Mouse (Mus musculus) intestine, embryonic 16.5 days (tissue): Measurements from ENCODE around the gene H1foo. TPM values are rescaled to one million over a fixed set of nuclear protein-coding genes. Genes with fewer than 3 reads are reported as not detected.

Source experiments
- ATAC-seq: fragments of 200-750 bp; cut with Nextera tagmentation; 2 replicates; pipeline ENCODE4 v1.8.0; 2017; ENCODE audit warnings: moderate TSS enrichment, moderate library complexity
- H3K27ac ChIP-seq: fragments of 300-500 bp; sonication (generic); 2 replicates; pipeline ENCODE4 v1.5.1; 2014; ENCODE audit warnings: mild to moderate bottlenecking, low read length
- H3K27me3 ChIP-seq: fragments of 300-500 bp; sonication (generic); replicated peaks from 2 replicates; pipeline ENCODE4 v1.6.1; 2014; ENCODE audit warnings: low read length, control low read depth, mixed read lengths; ENCODE audit not compliant: control insufficient read depth, insufficient read depth
- H3K36me3 ChIP-seq: fragments of 300-500 bp; sonication (generic); 2 replicates; pipeline ENCODE4 v1.6.1; 2014; ENCODE audit warnings: low read length, control low read depth; ENCODE audit not compliant: control insufficient read depth, insufficient read depth
- H3K4me1 ChIP-seq: fragments of 300-500 bp; sonication (generic); 2 replicates; pipeline ENCODE4 v1.6.1; 2014; ENCODE audit warnings: low read length, control low read depth, mixed read lengths; ENCODE audit not compliant: control insufficient read depth, insufficient read depth
- H3K4me2 ChIP-seq: fragments of 300-500 bp; sonication (generic); 2 replicates; pipeline ENCODE4 v1.6.1; 2014; ENCODE audit warnings: low read depth, low read length, control low read depth
- H3K4me3 ChIP-seq: fragments of 300-500 bp; sonication (generic); 2 replicates; pipeline ENCODE4 v1.5.1; 2014; ENCODE audit warnings: mild to moderate bottlenecking, low read length
- H3K9ac ChIP-seq: fragments of 300-500 bp; sonication (generic); 2 replicates; pipeline ENCODE4 v1.6.1; 2014; ENCODE audit warnings: low read depth, low read length
- H3K9me3 ChIP-seq: fragments of 300-500 bp; sonication (generic); 2 replicates; pipeline ENCODE4 v1.6.1; 2016; ENCODE audit warnings: low read length, control low read depth; ENCODE audit not compliant: control insufficient read depth
- WGBS: fragments of 180-500 bp; shearing (Covaris S2); extraction: QIAGEN DNeasy Blood & Tissue Kit; methylation state at CpG from one replicate; pipeline ENCODE4 v1.1.7; 2014; 5-methylcytosine and 5-hydroxymethylcytosine counted together
- polyA plus RNA-seq: library from polyadenylated mRNA; unstranded; fragments of >200 nt; fragmentation: Nextera tagmentation; extraction: Ambion mirVana; gene quantifications from 2 replicates; pipeline ENCODE4 v1.2.1, GENCODE M21; 2015

The H1foo gene
- polyA plus RNA-seq, 1 experiment from 2014 or later: not detected

DNA sequence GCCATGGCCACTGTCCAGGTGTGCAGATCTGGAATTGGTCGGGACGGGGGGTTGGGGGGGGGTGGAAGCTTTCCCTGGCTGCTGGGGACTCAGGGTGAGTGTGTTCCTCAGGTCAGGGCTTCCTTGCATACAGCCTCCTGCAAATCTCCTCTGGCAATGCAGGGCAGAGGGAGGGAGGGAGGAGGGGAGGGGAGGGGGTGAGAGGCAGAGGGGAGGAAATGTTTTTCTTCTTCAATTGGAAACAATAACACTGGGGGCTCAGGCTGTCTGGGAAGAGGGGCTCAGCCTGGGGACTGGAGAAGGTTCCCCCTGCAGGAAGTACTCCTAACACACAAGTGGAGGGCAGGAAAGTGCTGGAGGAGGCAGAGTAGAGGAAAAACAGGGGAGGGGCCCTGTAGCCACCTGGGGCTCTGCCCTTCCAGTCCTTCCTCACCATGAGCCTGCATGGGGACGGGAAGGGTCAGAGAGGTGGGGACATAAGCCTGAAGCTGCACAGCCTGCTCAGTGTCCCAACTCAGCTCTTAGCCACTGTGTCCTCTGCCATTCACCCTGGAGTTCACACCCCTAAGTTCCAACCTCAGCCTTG is 53.1 kb downstream of the H1foo start:
- no peak overlapping the region for H3K9ac ChIP-seq
- no peaks in the 10 kb centered on the region for H3K9me3 ChIP-seq
- WGBS: 20% methylated on average over 3 of the region's 3 CpGs
- ATAC-seq: no peak
- no peak overlapping the region for H3K4me2 ChIP-seq
- peak overlapping the region; percentile 63 for H3K27ac ChIP-seq
- H3K4me3 ChIP-seq: no peak overlapping the region
- H3K36me3 ChIP-seq: no peaks in the 10 kb centered on the region
- peaks cover 31% of the 10 kb centered on the region for H3K4me1 ChIP-seq
- H3K27me3 ChIP-seq: peaks cover 17% of the 10 kb centered on the region

DNA sequence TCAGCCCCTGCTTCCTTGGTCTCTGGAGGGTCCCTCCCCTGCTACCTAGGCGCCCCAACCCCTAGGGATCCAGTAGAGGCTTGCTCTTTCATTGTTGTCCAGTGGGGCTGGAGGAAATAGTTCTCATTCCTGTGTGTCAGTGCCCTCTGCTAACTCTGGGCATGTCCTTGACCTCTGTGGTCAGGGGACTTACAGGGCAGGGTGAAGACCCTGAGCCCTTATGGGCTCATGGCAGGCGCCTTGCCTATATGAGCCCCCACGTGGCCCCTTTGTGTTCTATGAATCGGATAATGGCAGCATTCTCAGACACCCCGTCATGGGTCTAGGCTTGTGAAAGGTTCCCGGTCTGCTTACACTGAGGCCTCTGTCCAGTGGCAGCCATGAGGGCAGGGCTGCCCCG is 54.0 kb downstream of the H1foo start:
- H3K9me3 ChIP-seq: no peaks in the 10 kb centered on the region
- ATAC-seq: no peak
- H3K4me2 ChIP-seq: no peak overlapping the region
- WGBS: 83% methylated on average over 7 of the region's 7 CpGs
- H3K27ac ChIP-seq: peak overlapping the region; percentile 20; the same call in 1 of the 2 replicates
- peaks cover 22% of the 10 kb centered on the region for H3K4me1 ChIP-seq
- H3K4me3 ChIP-seq: no peak overlapping the region
- H3K36me3 ChIP-seq: no peaks in the 10 kb centered on the region
- no peak overlapping the region for H3K9ac ChIP-seq
- H3K27me3 ChIP-seq: peaks cover 7% of the 10 kb centered on the region

DNA sequence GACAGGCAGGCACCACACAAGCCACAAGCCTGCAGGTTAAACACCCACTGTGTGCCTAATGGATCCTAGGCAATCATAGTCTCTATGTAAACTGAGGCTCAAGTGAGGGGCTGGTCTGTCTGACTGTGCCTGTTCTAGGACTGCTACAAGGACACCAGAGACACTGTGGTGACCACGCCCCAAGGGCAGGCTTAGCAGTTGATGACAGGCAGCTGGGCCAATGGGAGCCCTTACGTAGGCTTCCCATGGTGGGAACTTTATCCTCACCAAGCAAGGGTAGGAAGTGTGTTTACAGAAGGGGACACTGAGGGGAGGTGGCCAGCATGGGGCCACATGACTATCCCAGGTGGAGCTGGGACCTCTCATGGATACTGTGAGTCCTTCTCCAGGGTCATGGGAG is 54.5 kb downstream of the H1foo start:
- H3K4me2 ChIP-seq: no peak overlapping the region
- H3K36me3 ChIP-seq: no peaks in the 10 kb centered on the region
- ATAC-seq: no peak
- H3K4me3 ChIP-seq: no peak overlapping the region
- H3K27me3 ChIP-seq: peaks cover 3% of the 10 kb centered on the region; the same call in 1 of the 2 replicates
- 86% methylated on average over 2 of the region's 2 CpGs for WGBS
- no peak overlapping the region for H3K27ac ChIP-seq
- H3K9me3 ChIP-seq: no peaks in the 10 kb centered on the region
- peaks cover 22% of the 10 kb centered on the region for H3K4me1 ChIP-seq
- no peak overlapping the region for H3K9ac ChIP-seq

Other genes starting within 250 kb of the H1foo start
- gene Tmem40, start 182.5 kb upstream of the H1foo start, polyA plus RNA-seq: 0.70 and 1.5 TPM in 2 replicates
- gene Cand2, start 170.4 kb upstream of the H1foo start, polyA plus RNA-seq: 12.6 and 13.3 TPM in 2 replicates
- gene Rpl32, start 136.2 kb upstream of the H1foo start, polyA plus RNA-seq: 1,840 and 1,978 TPM in 2 replicates
- 0.36 and 0.44 TPM in 2 replicates for gene Efcab12, start 106.5 kb upstream of the H1foo start, polyA plus RNA-seq
- gene Mbd4, start 91.6 kb upstream of the H1foo start, polyA plus RNA-seq: 10.0 and 12.2 TPM in 2 replicates
- gene Ift122, start 91.5 kb upstream of the H1foo start, polyA plus RNA-seq: 13.0 and 13.1 TPM in 2 replicates
- gene Rho, start 13.2 kb upstream of the H1foo start, polyA plus RNA-seq: 0.31 TPM in 1 of 2 replicates, not detected in the other
- gene Plxnd1, start 50.1 kb downstream of the H1foo start, polyA plus RNA-seq: 18.7 and 19.3 TPM in 2 replicates
- gene Tmcc1, start 248.5 kb downstream of the H1foo start, polyA plus RNA-seq: 7.4 and 8.9 TPM in 2 replicates